Mouse (Mus musculus) C2C12 (cell line): Measurements from ENCODE around the gene Rere.

ENCODE experiments used
- CEBPB ChIP-seq: IDR thresholded peaks from one replicate; pipeline ENCODE4 v1.6.1; 2011; ENCODE audit warnings: low read depth, mild to moderate bottlenecking, control low read depth, moderate library complexity
- CTCF ChIP-seq: IDR thresholded peaks from one replicate; pipeline ENCODE4 v1.5.1; 2011; ENCODE audit not compliant: control insufficient read depth, insufficient read depth, insufficient read length

DNA sequence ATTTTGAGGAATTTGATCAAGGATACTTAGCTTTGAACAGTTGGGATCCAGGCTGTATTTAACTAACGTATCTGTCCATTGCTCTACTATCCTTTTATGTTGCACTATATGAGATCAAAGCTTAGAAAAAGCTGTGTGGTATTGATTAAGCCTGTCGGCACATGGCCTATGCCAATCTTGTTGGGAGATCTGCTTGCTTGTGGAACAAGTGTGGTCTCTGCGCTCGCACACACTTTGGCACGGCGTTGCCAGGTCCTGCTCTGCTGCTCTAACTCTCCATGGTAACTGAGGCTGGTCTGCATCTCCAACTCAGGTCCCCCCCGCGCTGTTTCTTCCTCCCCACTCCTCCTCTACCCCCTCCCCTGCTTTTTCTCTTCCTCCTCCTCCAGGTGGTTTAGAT is 112.2 kb downstream of the Rere start:
- TF ChIP-seq CTCF, result no peak
- TF ChIP-seq CEBPB, result no peak
